Mouse (Mus musculus) midbrain, embryonic 13.5 days (tissue): ENCODE results near the gene Celf1. TPM values are rescaled to one million over a fixed set of nuclear protein-coding genes. Genes with fewer than 3 reads are reported as not detected.
"Not testable (repeated sequence)": the region's sequence is repeated elsewhere in the genome, so short reads cannot be mapped to it uniquely, and the experiment has no call there.

Source experiments
- ATAC-seq: fragments of 200-750 bp; cut with Nextera tagmentation; 2 replicates; pipeline ENCODE4 v1.8.0; 2017; ENCODE audit warnings: mild to moderate bottlenecking, moderate TSS enrichment, moderate library complexity
- H3K27ac ChIP-seq: fragments of 300-500 bp; sonication (generic); 2 replicates; pipeline ENCODE4 v1.5.1; 2015; ENCODE audit warnings: inconsistent platforms, mild to moderate bottlenecking, moderate library complexity
- H3K27me3 ChIP-seq: fragments of 300-500 bp; sonication (generic); 2 replicates; pipeline ENCODE4 v1.6.1; 2015; ENCODE audit warnings: mild to moderate bottlenecking, inconsistent platforms
- H3K36me3 ChIP-seq: fragments of 300-500 bp; sonication (generic); 2 replicates; pipeline ENCODE4 v1.6.1; 2015; ENCODE audit warnings: mild to moderate bottlenecking, inconsistent platforms
- H3K4me1 ChIP-seq: fragments of 300-500 bp; sonication (generic); replicated peaks from 2 replicates; pipeline ENCODE4 v1.6.1; 2015; ENCODE audit warnings: inconsistent platforms
- H3K4me2 ChIP-seq: fragments of 300-500 bp; sonication (generic); replicated peaks from 2 replicates; pipeline ENCODE4 v1.6.1; 2015; ENCODE audit warnings: moderate library complexity, mild to moderate bottlenecking, inconsistent platforms
- H3K4me3 ChIP-seq: fragments of 300-500 bp; sonication (generic); replicated peaks from 2 replicates; pipeline ENCODE4 v1.5.1; 2015; ENCODE audit warnings: mild to moderate bottlenecking, inconsistent platforms
- H3K9ac ChIP-seq: fragments of 300-500 bp; sonication (generic); replicated peaks from 2 replicates; pipeline ENCODE4 v1.6.1; 2015; ENCODE audit warnings: mild to moderate bottlenecking, inconsistent platforms
- H3K9me3 ChIP-seq: fragments of 300-500 bp; sonication (generic); 2 replicates; pipeline ENCODE4 v1.6.1; 2016; ENCODE audit warnings: mild to moderate bottlenecking, inconsistent platforms
- WGBS: fragments of 180-500 bp; shearing (Covaris S2); methylation state at CpG from one replicate; pipeline ENCODE4 v1.1.7; 2015; 5-methylcytosine and 5-hydroxymethylcytosine counted together
- polyA plus RNA-seq: library from polyadenylated mRNA; unstranded; fragments of >200 nt; fragmentation: Nextera tagmentation; extraction: Ambion mirVana; gene quantifications from 2 replicates; pipeline ENCODE4 v1.2.1, GENCODE M21; 2015

Celf1 gene
- 137 and 140 TPM in 2 replicates for polyA plus RNA-seq

GRCm38 (mm10) chr2:90940233-90941229 lies at the start of gene Celf1:
Gene Celf1, plus strand, starts transcription at chr2:90940382.
- Histone ChIP-seq H3K4me3 (peak within 1 kb of the TSS; percentile 96), H3K27ac (peak within 1 kb of the TSS; percentile 92), H3K4me2 (peak within 1 kb of the TSS; percentile 82), H3K4me1 (peaks cover 32% of the 10 kb centered on the region), H3K36me3 (no peaks in the 10 kb centered on the region), H3K27me3 (no peaks in the 10 kb centered on the region), H3K9ac (peak within 1 kb of the TSS; percentile 95), H3K9me3 (no peaks in the 10 kb centered on the region)
- ATAC-seq = peak; percentile 97
- WGBS = 1% methylated on average over 86 of the region's 113 CpGs

- WGBS = 92% methylated on average over 6 of the region's 6 CpGs
These were observed 46.4 kb upstream of the Celf1 start for GRCm38 (mm10) chr2:90893673-90894298.

GRCm38 (mm10) chr2:90894299-90894677 lies 45.9 kb upstream of the Celf1 start:
- not testable (repeated sequence) for ATAC-seq, H3K27ac ChIP-seq, H3K4me3 ChIP-seq, H3K9ac ChIP-seq, H3K4me2 ChIP-seq, H3K9me3 ChIP-seq
- Histone ChIP-seq H3K27me3 (peaks cover 26% of the 10 kb centered on the region), H3K4me1 (peaks cover 16% of the 10 kb centered on the region), H3K36me3 (peaks cover 73% of the 10 kb centered on the region)
- 88% methylated on average over 3 of the region's 3 CpGs for WGBS

More at GRCm38 (mm10) chr2:90893673-90894298, 46.4 kb upstream of the Celf1 start:
- no peak overlapping the region for H3K4me2 ChIP-seq
- no peak overlapping the region for H3K27ac ChIP-seq
- no peak for ATAC-seq
- H3K27me3 ChIP-seq = peaks cover 31% of the 10 kb centered on the region
- H3K9ac ChIP-seq = no peak overlapping the region
- H3K4me3 ChIP-seq = no peak overlapping the region
- H3K9me3 ChIP-seq = no peaks in the 10 kb centered on the region
- peaks cover 69% of the 10 kb centered on the region for H3K36me3 ChIP-seq
- H3K4me1 ChIP-seq = peaks cover 20% of the 10 kb centered on the region

GRCm38 (mm10) chr2:90903398-90903797 lies 36.8 kb upstream of the Celf1 start:
- 88% methylated on average over 2 of the region's 2 CpGs for WGBS
- Histone ChIP-seq H3K9me3 (no peaks in the 10 kb centered on the region), H3K4me2 (peak overlapping the region; percentile 76), H3K27me3 (no peaks in the 10 kb centered on the region), H3K36me3 (peaks cover 47% of the 10 kb centered on the region), H3K27ac (no peak overlapping the region), H3K4me1 (peaks cover 38% of the 10 kb centered on the region), H3K4me3 (peak overlapping the region; percentile 93), H3K9ac (peak overlapping the region; percentile 95)
- no peak for ATAC-seq

GRCm38 (mm10) chr2:90904076-90904855 lies 35.9 kb upstream of the Celf1 start, which contains the start of the genes Kbtbd4 and Ndufs3:
Gene Kbtbd4, plus strand, starts transcription at chr2:90904740.
Gene Ndufs3, minus strand, starts transcription at chr2:90904827.
- Histone ChIP-seq H3K27ac (peak within 1 kb of the TSS; percentile 91), H3K9me3 (no peaks in the 10 kb centered on the region), H3K4me2 (peak within 1 kb of the TSS; percentile 76), H3K27me3 (no peaks in the 10 kb centered on the region), H3K4me3 (peak within 1 kb of the TSS; percentile 93), H3K9ac (peak within 1 kb of the TSS; percentile 95), H3K36me3 (peaks cover 47% of the 10 kb centered on the region), H3K4me1 (peaks cover 38% of the 10 kb centered on the region)
- peak; percentile 97 for ATAC-seq
- WGBS = under 1% methylated on average over 43 of the region's 43 CpGs

- peaks cover 52% of the 10 kb centered on the region for H3K36me3 ChIP-seq
- 1% methylated on average over 21 of the region's 21 CpGs for WGBS
- ATAC-seq = peak; percentile 77; the same call in 1 of the 2 replicates
- H3K4me3 ChIP-seq = peak overlapping the region; percentile 93
- no peaks in the 10 kb centered on the region for H3K27me3 ChIP-seq
- H3K9ac ChIP-seq = peak overlapping the region; percentile 95
- H3K9me3 ChIP-seq = no peaks in the 10 kb centered on the region
- H3K4me2 ChIP-seq = peak overlapping the region; percentile 76
- H3K27ac ChIP-seq = peak overlapping the region; percentile 91
- H3K4me1 ChIP-seq = peaks cover 38% of the 10 kb centered on the region
These were observed 35.3 kb upstream of the Celf1 start for GRCm38 (mm10) chr2:90904856-90905224.

- Histone ChIP-seq H3K4me1 (peaks cover 38% of the 10 kb centered on the region), H3K27ac (no peak overlapping the region), H3K27me3 (no peaks in the 10 kb centered on the region), H3K4me3 (no peak overlapping the region), H3K36me3 (peaks cover 56% of the 10 kb centered on the region), H3K4me2 (no peak overlapping the region), H3K9ac (no peak overlapping the region), H3K9me3 (no peaks in the 10 kb centered on the region)
- 92% methylated on average over 2 of the region's 2 CpGs for WGBS
- no peak for ATAC-seq
These were observed 33.5 kb upstream of the Celf1 start for GRCm38 (mm10) chr2:90906721-90907120.

GRCm38 (mm10) chr2:90910861-90911260 lies 29.3 kb upstream of the Celf1 start:
- no peak overlapping the region for H3K9ac ChIP-seq
- peaks cover 68% of the 10 kb centered on the region for H3K36me3 ChIP-seq
- no peak overlapping the region for H3K4me3 ChIP-seq
- 81% methylated on average over 1 of the region's 1 CpGs for WGBS
- no peaks in the 10 kb centered on the region for H3K9me3 ChIP-seq
- H3K4me1 ChIP-seq = peaks cover 25% of the 10 kb centered on the region
- H3K27me3 ChIP-seq = no peaks in the 10 kb centered on the region
- no peak overlapping the region for H3K4me2 ChIP-seq
- ATAC-seq = no peak
- no peak overlapping the region for H3K27ac ChIP-seq

GRCm38 (mm10) chr2:90911668-90912067 lies 28.5 kb upstream of the Celf1 start:
- Histone ChIP-seq H3K27me3 (no peaks in the 10 kb centered on the region), H3K27ac (no peak overlapping the region), H3K4me1 (peaks cover 25% of the 10 kb centered on the region), H3K4me3 (no peak overlapping the region), H3K36me3 (peaks cover 68% of the 10 kb centered on the region), H3K4me2 (no peak overlapping the region), H3K9me3 (no peaks in the 10 kb centered on the region), H3K9ac (no peak overlapping the region)
- 87% methylated on average over 1 of the region's 1 CpGs for WGBS
- no peak for ATAC-seq

- Histone ChIP-seq H3K4me2 (no peak overlapping the region), H3K9me3 (no peaks in the 10 kb centered on the region), H3K27me3 (no peaks in the 10 kb centered on the region), H3K4me3 (no peak overlapping the region), H3K36me3 (peaks cover 51% of the 10 kb centered on the region), H3K4me1 (peaks cover 28% of the 10 kb centered on the region), H3K27ac (no peak overlapping the region), H3K9ac (no peak overlapping the region)
- no peak for ATAC-seq
- WGBS = 88% methylated on average over 2 of the region's 2 CpGs
These were observed 26.5 kb upstream of the Celf1 start for GRCm38 (mm10) chr2:90913671-90914070.

GRCm38 (mm10) chr2:90915516-90915915 lies 24.7 kb upstream of the Celf1 start:
- no peak for ATAC-seq
- no peaks in the 10 kb centered on the region for H3K27me3 ChIP-seq
- H3K9me3 ChIP-seq = no peaks in the 10 kb centered on the region
- H3K4me1 ChIP-seq = peaks cover 28% of the 10 kb centered on the region
- H3K27ac ChIP-seq = no peak overlapping the region
- 75% methylated on average over 1 of the region's 1 CpGs for WGBS
- H3K36me3 ChIP-seq = peaks cover 34% of the 10 kb centered on the region
- H3K9ac ChIP-seq = peak overlapping the region; percentile 94; the same call in 1 of the 2 replicates
- H3K4me3 ChIP-seq = no peak overlapping the region
- peak overlapping the region; percentile 71 for H3K4me2 ChIP-seq
